Mouse (Mus musculus) A20 (cell line): Measurements from ENCODE around the gene Sptbn4.

Experiments used
- DNase-seq: peaks from one replicate; pipeline ENCODE4 v3.0.0-alpha.2; 2011; ENCODE audit warnings: low read depth, low spot score

Gene Sptbn4

DNA sequence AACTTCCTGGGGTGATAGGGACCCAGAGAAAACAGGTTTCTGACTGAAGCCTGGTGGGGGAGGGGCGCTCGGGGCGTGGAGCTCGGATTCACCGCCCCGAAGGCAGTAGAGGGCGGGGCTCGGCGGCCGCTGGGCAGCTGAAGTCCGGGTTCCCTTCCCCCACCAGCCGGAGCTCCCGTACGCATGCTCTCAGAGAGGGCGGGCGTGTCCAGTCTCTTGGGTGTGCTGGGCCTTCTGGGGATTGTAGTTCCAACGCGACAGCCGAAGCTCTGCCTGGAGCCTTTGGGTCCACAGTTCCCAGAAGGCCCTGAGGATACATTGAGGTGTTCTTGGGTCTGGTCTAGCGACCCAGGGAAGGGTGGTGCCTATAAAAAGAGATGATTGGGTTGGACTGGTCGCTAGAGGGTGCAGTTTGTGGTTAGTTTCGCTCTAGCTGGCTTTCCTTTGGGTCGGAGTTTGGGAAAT lies 27.0 kb upstream of the Sptbn4 start:
- DNase-seq: peak; percentile 100

DNA sequence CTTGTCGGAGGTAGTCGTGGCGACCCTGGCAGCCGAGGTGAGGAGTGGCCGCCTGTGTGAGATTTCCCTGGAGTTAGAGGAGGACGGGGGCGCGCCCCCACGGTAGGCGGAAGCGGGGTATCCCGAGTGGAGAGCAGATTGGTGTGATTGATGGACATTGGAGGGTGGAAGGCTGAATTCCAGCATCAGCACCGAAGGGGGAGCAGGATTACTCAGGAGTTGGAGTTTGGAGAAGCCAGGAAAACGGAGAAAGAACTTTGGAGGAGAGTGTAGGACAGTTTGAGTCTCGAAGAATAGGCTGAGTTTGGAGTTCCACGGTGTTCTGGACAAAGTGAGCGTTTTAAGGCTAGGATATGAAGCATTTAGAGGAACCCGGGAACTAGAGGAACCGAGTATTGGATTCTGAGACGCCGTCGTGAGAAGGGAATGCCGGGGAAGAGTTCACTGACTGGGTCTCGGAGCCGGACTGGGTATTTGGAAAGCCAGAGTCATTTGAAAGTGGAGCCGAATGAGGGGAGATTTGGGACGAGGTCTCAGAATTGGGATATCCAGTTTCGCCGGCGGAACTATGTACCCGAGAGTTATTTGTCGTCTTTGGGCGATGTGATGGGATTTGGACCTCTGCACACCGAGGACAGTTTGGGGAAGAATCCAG lies 26.5 kb upstream of the Sptbn4 start:
- DNase-seq: no peak

DNA sequence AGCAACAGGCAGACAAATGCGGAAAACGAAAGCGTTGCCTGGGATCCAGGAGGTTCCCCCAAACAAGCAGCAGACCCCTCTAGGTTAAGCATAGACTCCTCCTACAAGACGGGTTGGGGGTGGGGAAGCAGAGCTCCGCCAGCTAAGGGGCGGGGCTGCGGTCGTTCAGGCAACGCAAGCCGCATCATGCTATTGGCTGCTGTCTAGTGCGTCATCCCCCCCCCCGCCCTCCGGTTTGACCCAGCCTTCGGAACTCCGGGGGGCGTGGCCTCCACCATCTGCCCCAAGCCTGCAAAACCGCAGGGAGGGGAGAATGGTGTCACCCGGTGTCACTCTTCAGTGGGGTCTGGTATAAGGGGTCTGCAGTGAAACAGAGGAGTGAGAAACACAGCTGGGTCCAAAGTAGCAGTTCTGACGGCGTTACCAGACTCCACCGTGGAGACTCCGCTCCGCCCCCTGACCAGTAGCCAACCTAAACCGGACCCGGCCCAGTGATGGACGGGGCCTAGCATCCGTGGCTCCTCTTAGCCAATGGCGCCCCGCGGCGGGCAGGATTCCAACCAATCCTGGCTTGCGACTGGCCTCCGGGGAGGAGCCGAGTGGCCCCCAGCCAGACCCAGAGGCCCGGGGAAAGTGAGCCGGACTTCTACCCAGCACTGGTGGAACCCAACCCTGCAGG lies 25.8 kb upstream of the Sptbn4 start, which contains the start of gene Sertad3:
TSS of gene Sertad3 (plus strand) at position 613 of the 679 bp plus-strand sequence.
- peak; percentile 100 for DNase-seq

DNA sequence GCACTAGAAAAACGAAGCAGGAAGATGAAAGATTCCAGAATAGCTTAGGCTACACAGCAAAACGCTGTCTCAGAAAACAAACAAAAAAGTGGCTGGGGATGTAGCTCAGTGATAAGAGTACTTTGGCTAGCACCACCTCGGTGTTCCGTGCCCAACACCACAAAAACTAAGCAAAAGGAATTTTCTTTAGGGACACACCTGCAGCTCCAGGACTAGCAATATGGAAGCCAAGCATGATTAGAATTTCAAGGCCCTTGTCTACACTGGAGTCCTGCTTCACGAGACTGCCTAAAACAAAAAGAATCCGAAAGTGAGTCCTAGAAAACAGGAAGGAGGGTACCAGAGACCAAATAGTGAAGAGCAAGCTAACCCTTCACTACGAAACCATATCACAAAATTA lies 25.1 kb upstream of the Sptbn4 start:
- DNase-seq: no peak

DNA sequence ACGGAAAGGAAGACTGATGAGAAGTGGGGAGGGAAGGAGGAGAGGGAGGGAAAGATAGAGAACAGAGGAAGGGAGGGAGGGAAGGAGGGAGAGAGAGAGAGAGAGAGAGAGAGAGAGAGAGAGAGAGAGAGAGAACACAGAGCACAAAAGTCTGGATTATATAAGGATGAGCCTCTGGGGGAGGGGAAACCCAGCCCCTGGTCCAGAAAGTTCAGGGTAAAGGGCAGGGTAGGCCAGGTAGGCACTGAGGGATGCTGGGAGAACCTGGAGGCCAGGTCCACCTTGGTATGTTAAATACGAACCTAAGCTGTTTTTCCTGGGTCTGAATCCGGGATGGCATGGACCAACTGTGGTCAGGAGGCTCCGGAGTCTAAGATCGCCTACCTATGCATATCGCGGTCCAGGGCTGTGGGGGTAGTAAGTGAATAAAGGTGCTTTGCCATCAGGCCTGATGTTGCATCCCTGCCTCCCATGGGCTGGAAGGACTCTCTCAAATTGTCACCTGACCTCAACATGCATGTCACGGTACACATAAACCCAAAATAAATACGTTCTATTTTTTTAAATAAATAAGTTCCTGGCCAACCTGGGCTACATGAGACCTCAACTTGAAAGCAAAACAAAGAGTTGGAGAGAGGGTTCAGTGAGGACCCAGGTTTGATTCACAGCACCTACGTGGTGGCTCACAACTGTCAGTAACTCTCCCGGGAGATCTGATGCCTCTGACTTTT lies 24.1 kb upstream of the Sptbn4 start:
- DNase-seq: no peak

DNA sequence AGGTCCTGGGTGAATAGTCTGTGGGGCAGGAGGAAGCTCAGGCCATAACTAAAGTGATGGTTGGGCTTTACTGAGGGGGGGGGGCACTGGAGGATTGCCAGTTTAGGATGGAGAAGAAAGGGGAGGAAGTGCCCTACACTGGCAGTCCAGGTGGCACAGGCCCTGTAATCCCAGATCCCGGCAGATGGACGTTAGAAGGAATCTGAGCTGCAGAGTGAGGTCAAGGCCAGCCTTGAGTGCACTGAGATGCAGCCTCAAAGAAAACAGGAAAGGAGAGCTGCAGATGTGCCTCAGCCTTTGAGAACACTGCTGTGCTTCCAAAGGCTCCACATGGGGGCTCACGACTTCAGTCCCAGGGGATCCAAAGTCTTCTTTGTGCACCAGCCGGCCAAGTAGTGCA lies 20.2 kb upstream of the Sptbn4 start:
- no peak for DNase-seq

DNA sequence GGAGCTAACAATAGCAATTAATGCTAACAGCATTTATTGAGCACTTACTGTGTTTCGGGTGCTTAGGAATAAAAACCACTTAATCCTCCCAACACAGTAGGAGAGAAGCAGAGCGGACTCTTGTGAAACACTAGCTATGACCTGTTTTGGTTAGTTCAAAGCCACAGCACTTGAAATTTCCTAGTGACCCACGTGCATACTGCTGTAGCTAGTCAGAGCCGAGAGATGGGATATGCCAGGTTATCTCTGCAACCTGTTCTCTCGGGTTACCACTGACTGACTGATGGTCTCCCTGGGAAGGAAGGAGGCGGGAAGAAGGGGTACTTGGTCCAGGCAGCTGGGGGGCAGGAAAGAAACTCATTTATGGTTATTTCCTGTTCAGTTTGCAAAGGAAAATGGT lies 13.0 kb upstream of the Sptbn4 start:
- DNase-seq: no peak

DNA sequence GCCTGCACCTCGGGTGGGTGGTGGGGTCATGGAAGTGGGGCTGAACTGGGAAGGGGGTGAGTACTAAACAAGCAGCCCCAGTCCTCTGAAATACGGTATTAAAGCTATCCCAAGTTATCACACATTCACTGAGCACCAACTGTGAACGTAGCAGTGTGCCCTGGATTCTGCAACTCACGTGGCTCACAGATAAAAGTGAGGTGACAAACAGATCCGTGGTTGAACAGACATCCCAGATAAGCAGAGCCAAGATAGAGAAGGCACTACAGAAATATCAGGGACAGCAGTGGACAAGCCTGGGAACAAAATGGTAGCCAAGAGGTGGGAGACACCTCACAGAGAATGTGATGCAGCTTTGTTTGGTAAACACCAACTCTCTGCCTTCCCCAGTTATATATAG lies 12.2 kb upstream of the Sptbn4 start:
- DNase-seq: no peak

DNA sequence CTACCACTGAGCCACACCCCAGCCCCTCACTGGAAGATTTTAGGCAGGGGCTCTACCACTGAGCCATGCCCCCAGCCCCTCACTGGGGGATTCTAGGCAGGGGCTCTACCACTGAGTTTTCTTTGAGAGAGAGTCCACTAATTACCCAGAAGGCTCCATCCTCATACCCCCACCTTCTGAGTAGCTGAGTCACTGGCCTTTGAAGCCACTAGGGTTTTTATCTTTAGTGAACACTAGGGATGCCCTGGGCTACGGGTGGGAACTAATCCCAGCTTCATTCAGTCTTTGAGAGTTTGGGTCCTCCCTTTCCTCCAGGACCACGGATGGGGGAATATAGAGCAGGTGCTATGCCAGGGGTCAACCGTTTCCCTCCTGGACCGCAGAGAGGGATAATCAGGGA lies 11.1 kb upstream of the Sptbn4 start:
- no peak for DNase-seq

DNA sequence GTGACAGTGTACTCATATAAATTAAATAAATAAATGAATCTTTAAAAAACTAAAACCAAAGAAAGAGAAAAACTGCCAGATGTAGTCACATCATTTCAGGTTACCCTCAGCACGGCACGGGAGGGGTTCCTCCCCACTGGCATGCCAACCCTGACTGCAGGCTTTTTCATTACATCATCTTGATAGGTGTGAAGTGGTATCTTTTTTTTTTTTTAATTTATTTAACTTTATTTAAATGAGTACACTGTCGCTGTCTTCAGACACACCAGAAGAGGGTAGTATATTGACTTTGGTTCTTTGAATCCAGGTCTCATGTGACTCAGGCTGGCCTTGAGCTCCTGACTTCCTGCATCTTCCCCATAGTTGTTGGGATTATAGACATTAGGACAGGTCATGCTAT lies 7.8 kb upstream of the Sptbn4 start:
- DNase-seq: no peak

DNA sequence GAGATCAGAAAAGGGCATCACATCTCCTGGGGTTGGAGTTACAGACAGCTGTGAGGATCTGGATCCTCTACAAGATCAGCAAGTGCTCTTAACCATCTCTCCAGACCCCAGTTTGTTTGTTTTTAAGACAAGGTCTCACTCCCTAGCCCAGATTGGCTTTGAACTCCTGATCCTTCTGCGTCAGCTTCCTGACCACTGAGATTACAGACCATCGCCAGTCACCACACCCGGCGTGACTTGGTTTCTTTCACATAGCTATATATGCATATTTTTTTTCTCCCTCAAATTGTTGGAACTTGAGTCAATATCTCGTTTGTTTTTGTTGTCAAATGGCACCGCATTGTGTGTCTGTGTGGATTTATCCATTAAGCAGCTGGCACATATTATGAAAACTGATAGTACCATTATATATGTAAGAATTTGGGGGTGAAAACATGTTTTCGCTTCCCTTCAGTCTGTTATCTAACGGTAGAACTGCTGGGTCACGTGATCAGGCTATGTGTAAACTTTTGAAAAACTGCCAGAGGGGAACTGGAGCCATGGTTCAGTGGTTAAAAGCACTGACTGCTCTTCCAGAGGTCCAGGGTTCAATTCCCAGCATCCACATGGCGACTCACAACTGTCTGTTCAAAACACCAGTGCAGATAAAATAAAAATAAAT lies 7.1 kb upstream of the Sptbn4 start:
- peak; percentile 81 for DNase-seq

DNA sequence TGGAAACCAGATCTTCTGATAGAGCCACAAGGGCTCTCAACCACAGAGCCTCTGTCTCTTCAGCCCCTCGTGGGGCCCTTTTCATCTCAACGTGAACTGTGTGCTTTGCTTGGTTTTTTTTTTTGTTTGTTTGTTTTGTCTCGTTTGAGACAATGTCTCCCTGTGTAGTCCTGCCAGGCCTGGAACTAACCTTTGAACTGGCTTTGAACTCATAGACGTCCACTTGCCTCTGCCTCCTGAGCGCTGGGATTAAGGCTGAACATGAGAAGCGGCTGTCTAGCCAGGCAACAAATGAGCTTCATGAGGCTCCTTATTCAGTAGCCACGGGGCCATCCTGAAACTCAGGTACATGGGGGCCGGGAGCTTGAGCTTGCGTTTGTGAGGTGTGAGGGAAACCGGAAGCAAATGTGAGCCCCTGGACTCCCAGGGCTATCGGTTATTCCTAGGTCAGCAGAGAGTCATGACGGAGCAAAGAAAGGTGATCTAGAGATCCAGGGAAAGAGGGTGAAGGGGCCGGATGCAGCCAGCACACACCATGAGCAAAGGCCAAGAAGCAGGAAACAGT lies 4.8 kb upstream of the Sptbn4 start:
- peak; percentile 28 for DNase-seq

DNA sequence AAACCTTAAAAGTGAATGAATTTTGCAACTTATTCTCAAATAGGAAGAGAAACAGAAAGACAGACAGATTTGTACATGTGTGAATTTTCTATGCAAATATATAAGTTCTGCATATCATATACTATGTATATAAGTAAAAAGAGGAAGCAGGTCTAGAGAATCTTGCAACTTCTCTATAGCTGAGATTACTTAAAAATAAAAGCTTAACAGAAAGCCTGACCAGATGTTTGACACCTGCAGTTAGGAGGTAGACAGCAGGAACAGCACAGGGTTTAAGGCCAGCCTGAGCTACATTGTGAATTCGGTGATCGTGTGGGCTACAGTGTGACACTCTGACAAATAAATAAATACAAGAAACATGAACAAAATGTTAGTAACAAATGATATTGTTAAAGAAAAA lies 3.9 kb upstream of the Sptbn4 start:
- peak; percentile 80 for DNase-seq

DNA sequence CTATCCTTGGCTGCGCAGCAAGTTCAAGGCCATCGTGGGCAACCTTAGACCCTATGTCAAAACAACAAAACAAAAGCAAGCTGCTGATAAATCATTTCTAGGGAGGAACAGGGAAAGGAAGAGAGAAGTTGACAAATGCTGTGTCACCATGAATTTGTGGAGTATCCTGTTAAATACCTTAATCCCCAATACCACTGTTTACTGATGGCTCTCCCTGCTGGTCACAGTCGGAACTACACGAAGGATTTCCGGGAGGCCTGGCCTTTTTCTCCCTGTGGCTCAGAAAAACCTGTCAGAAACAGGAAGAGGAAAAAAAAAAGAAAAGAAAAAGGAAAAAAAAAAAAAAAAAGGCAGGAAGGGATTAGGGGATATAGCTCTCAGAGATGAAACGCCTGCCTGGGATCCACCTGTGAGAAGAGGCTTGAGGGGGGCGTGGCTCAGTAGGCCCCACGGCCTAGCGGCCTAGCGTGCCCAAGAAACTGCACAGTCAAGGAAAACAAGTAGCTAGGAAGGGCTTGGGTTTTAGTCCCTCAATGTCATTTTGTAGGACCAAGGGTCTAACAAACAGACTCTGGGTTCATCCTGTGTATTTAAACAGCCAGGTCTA lies 1.9 kb upstream of the Sptbn4 start:
- peak; percentile 57 for DNase-seq

DNA sequence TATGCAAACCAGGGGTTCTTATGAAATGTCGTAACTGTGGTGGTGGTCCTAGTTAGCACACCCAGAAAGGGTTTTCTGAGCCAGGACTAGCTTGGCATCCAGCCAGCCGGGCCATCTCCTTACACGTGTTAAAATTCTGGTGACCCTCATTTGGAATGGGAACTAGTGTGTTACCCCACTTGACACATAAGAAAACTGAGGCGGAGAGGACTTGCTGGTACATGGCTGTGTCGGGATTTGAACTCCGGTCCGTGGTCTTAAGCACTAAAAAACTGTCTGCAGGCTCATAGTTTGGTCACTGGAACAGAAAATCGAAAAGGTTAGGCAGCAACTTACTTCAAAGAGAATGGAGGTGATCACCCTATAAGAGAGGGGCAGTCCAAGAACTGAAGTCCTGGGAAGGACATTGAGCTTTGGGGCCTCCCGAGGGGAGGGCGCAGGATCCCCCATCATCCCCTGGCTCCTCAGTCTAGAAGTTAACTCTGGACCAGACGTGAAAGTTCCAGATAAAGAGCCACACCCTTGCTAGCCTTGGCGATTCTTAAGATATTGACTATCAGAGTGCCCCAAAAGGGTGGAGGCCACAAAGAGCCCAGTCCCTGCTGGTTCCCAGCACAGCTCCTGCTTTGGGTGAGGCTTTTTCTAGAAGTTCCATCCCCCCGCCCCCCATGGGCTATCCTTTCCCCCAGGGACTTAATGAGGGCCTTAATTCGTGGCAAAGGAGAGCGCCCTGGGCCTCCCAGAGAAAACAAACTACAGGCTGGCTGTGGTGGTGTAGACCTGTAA lies 1.1 kb upstream of the Sptbn4 start:
- DNase-seq: no peak

DNA sequence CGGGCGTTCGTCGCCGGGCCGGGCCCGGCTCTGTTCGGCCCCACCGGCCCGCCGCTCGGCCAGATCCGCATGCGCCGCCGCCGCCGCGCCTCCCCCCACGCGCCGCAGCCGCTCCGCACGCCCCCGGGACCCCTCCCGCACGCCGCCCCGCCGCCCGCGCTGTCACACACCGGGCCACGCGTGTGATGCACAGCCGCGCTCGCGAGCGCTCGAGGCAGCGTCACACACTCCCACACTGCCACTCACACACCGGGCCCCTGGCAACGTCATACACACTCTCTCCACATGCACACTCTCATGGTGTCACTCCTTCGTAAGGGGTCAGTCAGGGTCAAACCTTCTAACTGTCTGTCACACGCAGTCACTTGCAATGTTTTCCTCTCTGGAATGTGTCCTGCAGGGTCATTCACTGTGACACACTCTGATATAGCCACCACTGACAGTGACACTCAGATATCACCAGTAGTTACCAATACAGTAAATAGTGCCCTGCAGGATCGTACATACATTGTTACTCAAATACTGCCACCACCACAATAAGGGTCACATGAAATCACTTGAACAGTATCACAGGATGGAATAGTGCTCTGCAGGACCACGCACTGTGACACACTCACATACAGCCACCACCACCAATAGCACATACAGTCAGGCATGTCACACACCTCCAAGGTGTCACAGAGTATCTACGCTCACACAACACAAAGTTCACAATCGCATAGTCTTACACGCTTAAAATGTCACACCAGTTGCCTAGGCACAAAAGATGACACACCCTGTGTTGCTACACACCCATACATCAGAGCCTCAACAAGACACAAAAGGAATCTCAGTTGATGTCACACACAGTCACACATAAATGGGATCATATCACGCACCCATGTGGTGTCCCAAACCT lies 716 bp downstream of the Sptbn4 start:
- DNase-seq: no peak

DNA sequence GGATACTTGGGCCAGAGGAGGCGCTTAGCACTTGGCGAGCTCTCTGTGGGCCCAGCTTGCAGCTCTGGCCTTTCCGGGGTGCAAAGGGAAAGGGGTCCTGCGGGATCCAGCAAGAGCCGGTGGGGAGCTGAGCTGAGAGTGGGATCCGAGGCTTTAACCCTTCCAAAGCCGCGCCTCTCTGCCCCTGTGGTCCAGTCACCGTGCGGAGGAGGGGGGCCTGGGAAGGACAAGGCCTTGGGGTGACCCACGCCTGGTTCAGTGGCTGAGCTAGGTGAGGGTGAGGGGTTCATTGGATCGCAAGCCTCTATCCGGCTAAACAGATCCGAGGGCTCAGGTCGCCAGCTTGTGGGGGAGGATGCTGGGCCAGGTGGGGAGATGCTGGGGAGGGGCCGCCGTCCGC lies 1.4 kb downstream of the Sptbn4 start:
- DNase-seq: no peak

DNA sequence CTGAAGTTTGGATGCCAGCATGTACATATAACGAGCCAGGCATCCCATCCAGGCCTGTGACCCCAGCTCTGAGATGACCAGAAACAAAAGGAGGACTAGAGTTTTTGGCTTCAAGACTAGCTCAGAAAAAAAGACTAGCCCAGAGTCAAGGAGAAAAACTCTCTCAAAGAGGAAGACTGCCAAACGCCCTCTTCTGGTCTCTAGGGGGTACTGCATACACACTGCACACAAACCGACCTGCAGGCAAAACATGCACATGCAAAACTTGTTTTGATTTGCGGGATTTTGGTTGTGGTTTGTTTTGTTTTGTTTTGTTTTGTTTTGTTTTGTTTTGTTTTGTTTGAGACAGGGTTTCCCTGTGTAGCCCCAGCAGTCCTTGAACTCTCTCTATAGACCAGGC lies 7.5 kb downstream of the Sptbn4 start:
- DNase-seq: peak; percentile 30

DNA sequence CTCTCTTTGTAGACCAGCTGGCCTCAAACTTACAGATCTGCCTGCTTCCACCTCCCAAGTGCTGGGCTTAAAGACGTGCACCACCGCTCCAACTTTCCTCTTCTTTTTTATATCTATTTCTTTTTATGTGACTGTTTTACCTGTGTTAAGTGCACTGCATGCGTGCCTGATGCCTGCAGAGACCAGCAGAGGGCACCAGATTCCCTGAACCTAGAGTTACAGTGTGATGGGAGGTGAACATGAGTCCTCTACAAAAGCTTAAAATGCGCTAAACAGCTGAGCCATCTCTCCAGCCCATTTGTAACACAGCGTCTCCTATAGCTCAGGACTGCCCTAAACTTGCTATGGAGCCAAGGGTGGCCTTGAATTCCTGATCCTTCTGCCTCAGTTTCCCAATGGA lies 9.9 kb downstream of the Sptbn4 start:
- DNase-seq: peak; percentile 81

DNA sequence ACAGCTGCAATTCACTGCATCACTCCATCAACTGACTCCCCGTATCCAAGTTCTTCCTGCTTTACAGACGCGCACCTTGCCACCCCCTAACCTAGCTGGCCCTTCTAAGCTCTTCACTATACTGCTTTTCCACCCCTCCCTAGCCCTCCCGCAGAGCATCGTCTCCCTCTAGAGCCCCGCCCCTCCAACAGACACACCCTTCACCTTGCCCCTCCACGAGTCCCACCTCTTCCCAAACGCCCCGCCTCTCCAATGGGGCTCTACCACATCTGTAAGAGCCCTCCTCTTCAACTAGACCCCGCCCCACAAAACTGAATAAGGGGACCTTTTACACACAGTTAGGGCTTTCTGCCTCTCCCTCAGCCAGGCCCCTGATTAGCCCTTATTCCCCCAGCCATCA lies 13.7 kb downstream of the Sptbn4 start:
- peak; percentile 36 for DNase-seq
